Mouse (Mus musculus): ENCODE data around the gene Zfp3. TPM values are rescaled to one million over a fixed set of nuclear protein-coding genes. Genes with fewer than 3 reads are reported as not detected.

Zfp3 gene
- polyA plus RNA-seq, 2 experiments: 4.4 to 5.9 TPM

GRCm38 (mm10) chr11:70733256-70733655 is 30.8 kb upstream of the Zfp3 start:
- H3K4me3 ChIP-seq (replicated peaks; ENCODE audit: low read length): no peak overlapping the region
- 24% methylated on average over 5 of the region's 5 CpGs for WGBS
- H3K27ac ChIP-seq (replicated peaks; ENCODE audit: low read depth, low read length): no peak overlapping the region
- no peak for TF ChIP-seq POLR2A (IDR thresholded peaks at IDR 0.05; ENCODE audit: borderline replicate concordance, extremely low read depth, insufficient read depth, insufficient read length)
- H3K27me3 ChIP-seq (ENCODE audit: control insufficient read depth, insufficient read depth, low read length): no peaks in the 10 kb centered on the region
- H3K4me2 ChIP-seq (replicated peaks; ENCODE audit: low read depth, low read length, severe bottlenecking): no peak overlapping the region
- no peaks in the 10 kb centered on the region for H3K4me1 ChIP-seq (ENCODE audit: control insufficient read depth, insufficient read depth, low read length)
- H3K9me3 ChIP-seq (ENCODE audit: control insufficient read depth, low read length): no peaks in the 10 kb centered on the region
- no peak for ATAC-seq (ENCODE audit: low FRiP score, low read depth)
- H3K9ac ChIP-seq (ENCODE audit: low read depth, low read length, severe bottlenecking): no peak overlapping the region
- DNase-seq (ENCODE audit: low spot score): no peak
- peaks cover 7% of the 10 kb centered on the region for H3K36me3 ChIP-seq (ENCODE audit: control insufficient read depth, insufficient read depth, low read length)

- Histone ChIP-seq H3K9ac (ENCODE audit: low read depth, low read length, severe bottlenecking) (no peak overlapping the region), H3K4me3 (replicated peaks; ENCODE audit: low read length) (no peak overlapping the region), H3K9me3 (ENCODE audit: control insufficient read depth, low read length) (no peaks in the 10 kb centered on the region), H3K36me3 (ENCODE audit: control insufficient read depth, insufficient read depth, low read length) (no peaks in the 10 kb centered on the region), H3K4me2 (replicated peaks; ENCODE audit: low read depth, low read length, severe bottlenecking) (no peak overlapping the region), H3K4me1 (ENCODE audit: control insufficient read depth, insufficient read depth, low read length) (no peaks in the 10 kb centered on the region), H3K27me3 (ENCODE audit: control insufficient read depth, insufficient read depth, low read length) (no peaks in the 10 kb centered on the region), H3K27ac (replicated peaks; ENCODE audit: low read depth, low read length) (no peak overlapping the region)
- WGBS: 65% methylated on average over 5 of the region's 5 CpGs
- no peak for DNase-seq (ENCODE audit: low spot score)
- no peak for ATAC-seq (ENCODE audit: low FRiP score, low read depth)
- no peak for TF ChIP-seq POLR2A (IDR thresholded peaks at IDR 0.05; ENCODE audit: borderline replicate concordance, extremely low read depth, insufficient read depth, insufficient read length)
Measured at GRCm38 (mm10) chr11:70737749-70738148, 26.3 kb upstream of the Zfp3 start.

- no peaks in the 10 kb centered on the region for H3K9me3 ChIP-seq (ENCODE audit: control insufficient read depth, low read length)
- no peak for TF ChIP-seq POLR2A (IDR thresholded peaks at IDR 0.05; ENCODE audit: borderline replicate concordance, extremely low read depth, insufficient read depth, insufficient read length)
- WGBS: 88% methylated on average over 3 of the region's 3 CpGs
Measured at GRCm38 (mm10) chr11:70741603-70742002, 22.4 kb upstream of the Zfp3 start.

GRCm38 (mm10) chr11:70742117-70742516 is 21.9 kb upstream of the Zfp3 start:
- no peak overlapping the region for H3K4me2 ChIP-seq (replicated peaks; ENCODE audit: low read depth, low read length, severe bottlenecking)
- no peak overlapping the region for H3K4me3 ChIP-seq (replicated peaks; ENCODE audit: low read length)
- no peaks in the 10 kb centered on the region for H3K27me3 ChIP-seq (ENCODE audit: control insufficient read depth, insufficient read depth, low read length)
- 75% methylated on average over 7 of the region's 7 CpGs for WGBS
- H3K9me3 ChIP-seq (ENCODE audit: control insufficient read depth, low read length): no peaks in the 10 kb centered on the region
- ATAC-seq (ENCODE audit: low FRiP score, low read depth): no peak
- no peaks in the 10 kb centered on the region for H3K36me3 ChIP-seq (ENCODE audit: control insufficient read depth, insufficient read depth, low read length)
- no peak for TF ChIP-seq POLR2A (IDR thresholded peaks at IDR 0.05; ENCODE audit: borderline replicate concordance, extremely low read depth, insufficient read depth, insufficient read length)
- no peak overlapping the region for H3K27ac ChIP-seq (replicated peaks; ENCODE audit: low read depth, low read length)
- no peaks in the 10 kb centered on the region for H3K4me1 ChIP-seq (ENCODE audit: control insufficient read depth, insufficient read depth, low read length)
- no peak for DNase-seq (ENCODE audit: low spot score)
- no peak overlapping the region for H3K9ac ChIP-seq (ENCODE audit: low read depth, low read length, severe bottlenecking)

More at GRCm38 (mm10) chr11:70741603-70742002, 22.4 kb upstream of the Zfp3 start:
- Histone ChIP-seq H3K9ac (ENCODE audit: low read depth, low read length, severe bottlenecking) (no peak overlapping the region), H3K4me2 (replicated peaks; ENCODE audit: low read depth, low read length, severe bottlenecking) (no peak overlapping the region), H3K27ac (replicated peaks; ENCODE audit: low read depth, low read length) (no peak overlapping the region), H3K4me1 (ENCODE audit: control insufficient read depth, insufficient read depth, low read length) (no peaks in the 10 kb centered on the region), H3K36me3 (ENCODE audit: control insufficient read depth, insufficient read depth, low read length) (no peaks in the 10 kb centered on the region), H3K4me3 (replicated peaks; ENCODE audit: low read length) (no peak overlapping the region), H3K27me3 (ENCODE audit: control insufficient read depth, insufficient read depth, low read length) (no peaks in the 10 kb centered on the region)
- DNase-seq (ENCODE audit: low spot score) (no peak), ATAC-seq (ENCODE audit: low FRiP score, low read depth) (no peak)

DNA sequence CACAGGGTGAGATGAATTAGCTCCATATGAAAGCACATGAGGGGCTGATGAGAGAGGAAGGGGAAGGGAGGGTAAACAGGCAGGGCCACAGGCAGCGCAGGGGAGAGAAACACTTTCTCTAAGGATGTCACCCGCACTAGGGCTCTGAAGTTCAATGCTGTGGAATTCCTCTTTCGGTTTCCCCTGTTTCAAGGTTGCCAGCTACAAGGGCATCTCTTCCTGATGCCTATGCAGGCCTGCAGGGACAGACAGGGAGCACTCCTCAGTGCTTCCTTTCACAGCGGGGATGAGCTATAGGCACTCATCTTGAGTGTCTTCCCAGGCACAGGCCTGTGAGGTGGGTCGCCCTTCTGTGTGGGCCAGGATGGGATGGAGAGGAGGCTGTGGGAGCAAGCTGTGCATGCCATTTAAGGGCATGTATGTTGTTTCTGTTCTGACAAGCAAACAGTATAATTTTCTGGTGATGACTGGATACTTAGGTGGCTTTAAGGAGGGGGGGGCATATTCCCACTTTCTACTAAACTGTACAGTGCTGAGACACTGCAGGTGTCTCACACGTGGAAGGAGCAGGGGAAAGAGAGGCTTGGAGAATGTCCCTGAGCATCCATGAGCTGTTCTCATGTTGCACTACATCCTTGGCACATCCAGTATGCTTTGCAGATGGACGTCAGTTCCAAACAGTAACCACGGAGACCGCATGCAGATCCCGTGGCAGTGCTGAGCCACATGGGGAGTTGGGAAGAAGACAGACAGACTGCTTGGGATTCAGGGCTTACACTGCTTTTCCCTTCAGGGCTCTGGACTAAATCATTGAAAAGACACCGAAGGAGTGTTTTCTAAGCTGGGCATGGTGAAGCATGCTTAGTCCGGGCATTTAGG is 21.2 kb upstream of the Zfp3 start:
- Histone ChIP-seq H3K9ac (ENCODE audit: low read depth, low read length, severe bottlenecking) (no peak overlapping the region), H3K4me1 (ENCODE audit: control insufficient read depth, insufficient read depth, low read length) (no peaks in the 10 kb centered on the region), H3K4me2 (replicated peaks; ENCODE audit: low read depth, low read length, severe bottlenecking) (no peak overlapping the region), H3K36me3 (ENCODE audit: control insufficient read depth, insufficient read depth, low read length) (no peaks in the 10 kb centered on the region), H3K4me3 (replicated peaks; ENCODE audit: low read length) (no peak overlapping the region), H3K9me3 (ENCODE audit: control insufficient read depth, low read length) (no peaks in the 10 kb centered on the region), H3K27me3 (ENCODE audit: control insufficient read depth, insufficient read depth, low read length) (no peaks in the 10 kb centered on the region), H3K27ac (replicated peaks; ENCODE audit: low read depth, low read length) (no peak overlapping the region)
- TF ChIP-seq POLR2A (IDR thresholded peaks at IDR 0.05; ENCODE audit: borderline replicate concordance, extremely low read depth, insufficient read depth, insufficient read length): no peak
- DNase-seq (ENCODE audit: low spot score): no peak
- no peak for ATAC-seq (ENCODE audit: low FRiP score, low read depth)
- WGBS: 72% methylated on average over 11 of the region's 12 CpGs
